Mouse (Mus musculus) left cerebral cortex, postnatal 25 days (tissue): ENCODE measurements around the gene Vps16. TPM values are rescaled to one million over a fixed set of nuclear protein-coding genes. Genes with fewer than 3 reads are reported as not detected.

Experiments
- DNase-seq, 2 experiments: peaks; one replicate each; pipeline ENCODE4 v3.0.0; 2022; ENCODE audit warnings: low spot score in 2 of 2, mixed read lengths in 1 of 2
- intact Hi-C: fragments of 180-260 bp; cut with DNase I; formaldehyde crosslinking; loops from one replicate; pipeline ENCODE4 v1.15.1; 2025
- total RNA-seq, 2 experiments: library from RNA; stranded (reverse); gene quantifications; 2 replicates each; pipeline ENCODE4 v1.2.3; 2021

Vps16 gene
- total RNA-seq = 10 to 100 TPM; 83.5 to 88.3 TPM

- DNase-seq = peak; percentile 93 to 95
- intact Hi-C loops = no loop called here
Observed at GRCm38 (mm10) chr2:130424126-130424853, at the start of gene Vps16, which contains the start of gene Pced1a. Gene Vps16 (plus strand): TSS chr2:130424339. Gene Pced1a (minus strand): TSS chr2:130424701.

- no peak for DNase-seq
- intact Hi-C loops = no loop called here
Observed at GRCm38 (mm10) chr2:130374951-130375350, 49.2 kb upstream of the Vps16 start.

GRCm38 (mm10) chr2:130383205-130383604, 40.9 kb upstream of the Vps16 start:
- no peak for DNase-seq
- intact Hi-C loops = no loop called here

- intact Hi-C loops = no loop called here
- DNase-seq = no peak
Observed at GRCm38 (mm10) chr2:130383895-130384294, 40.2 kb upstream of the Vps16 start.

- no peak for DNase-seq
- intact Hi-C loops = no loop called here
Observed at GRCm38 (mm10) chr2:130386212-130386611, 37.9 kb upstream of the Vps16 start.

- DNase-seq = no peak
- intact Hi-C loops = no loop called here
Observed at GRCm38 (mm10) chr2:130388796-130389195, 35.3 kb upstream of the Vps16 start.

- DNase-seq = no peak
- intact Hi-C loops = no loop called here
Observed at GRCm38 (mm10) chr2:130390993-130391625, 33.0 kb upstream of the Vps16 start.

GRCm38 (mm10) chr2:130392836-130393235, 31.3 kb upstream of the Vps16 start:
- DNase-seq = no peak

GRCm38 (mm10) chr2:130395696-130396095, 28.4 kb upstream of the Vps16 start:
- intact Hi-C loops = no loop called here
- DNase-seq = no peak

More at GRCm38 (mm10) chr2:130392836-130393235, 31.3 kb upstream of the Vps16 start:
- intact Hi-C loops = no loop called here

GRCm38 (mm10) chr2:130397186-130397985, 26.8 kb upstream of the Vps16 start, which contains the start of gene Cpxm1:
Gene Cpxm1 (minus strand): TSS chr2:130397574.
- intact Hi-C loops = no loop called here

GRCm38 (mm10) chr2:130398091-130398490, 26.0 kb upstream of the Vps16 start:
- no peak for DNase-seq
- intact Hi-C loops = no loop called here

More at GRCm38 (mm10) chr2:130397186-130397985, 26.8 kb upstream of the Vps16 start, which contains the start of gene Cpxm1:
- DNase-seq = no peak

GRCm38 (mm10) chr2:130400046-130400445, 24.1 kb upstream of the Vps16 start:
- intact Hi-C loops = no loop called here
- DNase-seq = no peak

GRCm38 (mm10) chr2:130401891-130402290, 22.2 kb upstream of the Vps16 start:
- intact Hi-C loops = no loop called here
- DNase-seq = no peak

- intact Hi-C loops = no loop called here
- no peak for DNase-seq
Observed at GRCm38 (mm10) chr2:130404939-130405338, 19.2 kb upstream of the Vps16 start, which contains the start of the genes Gm28372 and 1700020A23Rik. Gene Gm28372 (plus strand): TSS chr2:130405239. Gene 1700020A23Rik (plus strand): TSS chr2:130405259.

GRCm38 (mm10) chr2:130406178-130406577, 18.0 kb upstream of the Vps16 start, which contains the start of gene Tmem239:
Gene Tmem239 (plus strand): TSS chr2:130406478.
- intact Hi-C loops = no loop called here

GRCm38 (mm10) chr2:130408194-130408593, 15.9 kb upstream of the Vps16 start:
- no peak for DNase-seq
- intact Hi-C loops = no loop called here

More at GRCm38 (mm10) chr2:130406178-130406577, 18.0 kb upstream of the Vps16 start, which contains the start of gene Tmem239:
- no peak for DNase-seq

- intact Hi-C loops = loop anchor here (2.0 kb wide), 1 partner anchor 121 kb away; no protein-coding TSS in a partner anchor
- peak; percentile 62 to 79 for DNase-seq
Observed at GRCm38 (mm10) chr2:130411558-130412495, 12.3 kb upstream of the Vps16 start.

GRCm38 (mm10) chr2:130412775-130413174, 11.4 kb upstream of the Vps16 start:
- DNase-seq = no peak
- intact Hi-C loops = loop anchor here (2.0 kb wide), 1 partner anchor 122 kb away; no protein-coding TSS in a partner anchor
